Mouse (Mus musculus): ENCODE measurements around the gene 2010111I01Rik.
"Not testable (repeated sequence)": the region's sequence is repeated elsewhere in the genome, so short reads cannot be mapped to it uniquely, and the experiment has no call there.

Gene 2010111I01Rik

GRCm38 (mm10) chr13:62964640-62965311, at the start of gene 2010111I01Rik:
TSS of gene 2010111I01Rik (plus strand) at chr13:62964893.
- peak; percentile 94 to 96 for DNase-seq (ENCODE audit: low spot score in 2 of 2)

GRCm38 (mm10) chr13:62916675-62917074, 48.0 kb upstream of the 2010111I01Rik start:
- DNase-seq (ENCODE audit: low spot score in 2 of 2) = no peak

GRCm38 (mm10) chr13:62917416-62918110, 47.1 kb upstream of the 2010111I01Rik start:
- no peak for DNase-seq (ENCODE audit: low spot score in 2 of 2)

GRCm38 (mm10) chr13:62919647-62920341, 44.9 kb upstream of the 2010111I01Rik start:
- peak; percentile 67 to 74 for DNase-seq (ENCODE audit: low spot score in 2 of 2)

GRCm38 (mm10) chr13:62922645-62923044, 42.0 kb upstream of the 2010111I01Rik start:
- no peak for DNase-seq (ENCODE audit: low spot score in 2 of 2)

GRCm38 (mm10) chr13:62923182-62923581, 41.5 kb upstream of the 2010111I01Rik start:
- no peak for DNase-seq (ENCODE audit: low spot score in 2 of 2)

- DNase-seq (ENCODE audit: low spot score in 2 of 2) = no peak
These were observed 38.2 kb upstream of the 2010111I01Rik start for GRCm38 (mm10) chr13:62926479-62926878.

GRCm38 (mm10) chr13:62927470-62927869, 37.2 kb upstream of the 2010111I01Rik start:
- no peak for DNase-seq (ENCODE audit: low spot score in 2 of 2)

- DNase-seq (ENCODE audit: low spot score in 2 of 2) = not testable (repeated sequence)
These were observed 35.5 kb upstream of the 2010111I01Rik start for GRCm38 (mm10) chr13:62929144-62929543.

GRCm38 (mm10) chr13:62929766-62930389, 34.8 kb upstream of the 2010111I01Rik start:
- no peak for DNase-seq (ENCODE audit: low spot score in 2 of 2)

GRCm38 (mm10) chr13:62932452-62932851, 32.2 kb upstream of the 2010111I01Rik start:
- no peak for DNase-seq (ENCODE audit: low spot score in 2 of 2)

GRCm38 (mm10) chr13:62939371-62939770, 25.3 kb upstream of the 2010111I01Rik start:
- no peak for DNase-seq (ENCODE audit: low spot score in 2 of 2)

- no peak for DNase-seq (ENCODE audit: low spot score in 2 of 2)
These were observed 24.9 kb upstream of the 2010111I01Rik start for GRCm38 (mm10) chr13:62939797-62940196.

GRCm38 (mm10) chr13:62940721-62941120, 24.0 kb upstream of the 2010111I01Rik start:
- peak; percentile 33 to 72 for DNase-seq (ENCODE audit: low spot score in 2 of 2)

- DNase-seq (ENCODE audit: low spot score in 2 of 2) = no peak
These were observed 23.2 kb upstream of the 2010111I01Rik start for GRCm38 (mm10) chr13:62941341-62942005.

- DNase-seq (ENCODE audit: low spot score in 2 of 2) = no peak
These were observed 21.3 kb upstream of the 2010111I01Rik start for GRCm38 (mm10) chr13:62943274-62943830.

GRCm38 (mm10) chr13:62944109-62944508, 20.6 kb upstream of the 2010111I01Rik start:
- DNase-seq (ENCODE audit: low spot score in 2 of 2) = no peak

GRCm38 (mm10) chr13:62949560-62950188, 15.0 kb upstream of the 2010111I01Rik start:
- DNase-seq (ENCODE audit: low spot score in 2 of 2) = no peak

- no peak for DNase-seq (ENCODE audit: low spot score in 2 of 2)
These were observed 13.1 kb upstream of the 2010111I01Rik start for GRCm38 (mm10) chr13:62951606-62952005.

- DNase-seq (ENCODE audit: low spot score in 2 of 2) = no peak
These were observed 12.6 kb upstream of the 2010111I01Rik start for GRCm38 (mm10) chr13:62952047-62952446.

GRCm38 (mm10) chr13:62952624-62953023, 12.1 kb upstream of the 2010111I01Rik start:
- DNase-seq (ENCODE audit: low spot score in 2 of 2) = no peak
